Mouse (Mus musculus) olfactory bulb, adult 2 months (tissue): ENCODE results near the gene Eno3.

Experiments used
- CTCF ChIP-seq: fragments of 200-500 bp; IDR thresholded peaks from 2 replicates; pipeline ENCODE4 v1.5.1; 2012; ENCODE audit warnings: low read depth, mild to moderate bottlenecking, low read length, moderate library complexity; ENCODE audit not compliant: insufficient read depth
- POLR2A ChIP-seq: fragments of 200-500 bp; IDR thresholded peaks from 2 replicates; pipeline ENCODE4 v1.6.1; 2012; ENCODE audit warnings: mild to moderate bottlenecking, low read depth, low read length, moderate library complexity; ENCODE audit not compliant: insufficient read depth

- TF ChIP-seq POLR2A (no peak), CTCF (no peak)
Observed at GRCm38 (mm10) chr11:70663957-70664356, 7.0 kb downstream of the Eno3 start.
